Mouse (Mus musculus) ES-Bruce4 (cell line): ENCODE data around the gene Fam111a.

Experiments used
- CTCF ChIP-seq: IDR thresholded peaks from one replicate; pipeline ENCODE4 v1.8.1; 2011; ENCODE audit warnings: low read depth, low read length
- EP300 ChIP-seq: IDR thresholded peaks from 2 replicates; pipeline ENCODE4 v1.6.1; 2011; ENCODE audit warnings: low read depth, low read length; ENCODE audit not compliant: insufficient read depth

GRCm38 (mm10) chr19:12567011-12567410 lies 21.5 kb downstream of the Fam111a start:
- no peak for TF ChIP-seq EP300
- no peak for TF ChIP-seq CTCF
